Mouse (Mus musculus) neural tube, embryonic 10.5 days (tissue): ENCODE measurements around the gene Akr1b8.
"Not testable (repeated sequence)": the region's sequence is repeated elsewhere in the genome, so short reads cannot be mapped to it uniquely, and the experiment has no call there.

Source experiments
- DNase-seq: peaks from one replicate; pipeline ENCODE4 v3.0.0-alpha.2; 2017; ENCODE audit warnings: low spot score; ENCODE audit errors: extremely low spot score

Gene Akr1b8

GRCm38 (mm10) chr6:34398431-34398830 lies 44.5 kb downstream of the Akr1b8 start:
- no peak for DNase-seq

- no peak for DNase-seq
Measured at GRCm38 (mm10) chr6:34399606-34400220, 45.8 kb downstream of the Akr1b8 start.

- DNase-seq, result no peak
Measured at GRCm38 (mm10) chr6:34400696-34401095, 46.8 kb downstream of the Akr1b8 start.

GRCm38 (mm10) chr6:34406746-34407145 lies 52.8 kb downstream of the Akr1b8 start:
- DNase-seq, result no peak

- no peak for DNase-seq
Measured at GRCm38 (mm10) chr6:34407403-34407802, 53.5 kb downstream of the Akr1b8 start.

GRCm38 (mm10) chr6:34412023-34412422 lies 58.1 kb downstream of the Akr1b8 start, which contains the start of gene Akr1b7:
TSS of gene Akr1b7 (plus strand) at chr6:34412334.
- no peak for DNase-seq

- DNase-seq, result no peak
Measured at GRCm38 (mm10) chr6:34412688-34413087, 58.8 kb downstream of the Akr1b8 start.

- DNase-seq, result not testable (repeated sequence)
Measured at GRCm38 (mm10) chr6:34413386-34413785, 59.5 kb downstream of the Akr1b8 start.

GRCm38 (mm10) chr6:34416521-34416920 lies 62.6 kb downstream of the Akr1b8 start:
- no peak for DNase-seq
